Mouse (Mus musculus) embryonic facial prominence, embryonic 13.5 days (tissue): ENCODE data around the gene Ryk. TPM values are rescaled to one million over a fixed set of nuclear protein-coding genes. Genes with fewer than 3 reads are reported as not detected.

Source experiments
- ATAC-seq: fragments of 200-750 bp; cut with Nextera tagmentation; 2 replicates; pipeline ENCODE4 v1.8.0; 2017; ENCODE audit warnings: low read depth; ENCODE audit not compliant: insufficient number of reproducible peaks, insufficient read depth, low FRiP score, low TSS enrichment
- H3K27ac ChIP-seq: fragments of 300-500 bp; sonication (generic); 2 replicates; pipeline ENCODE4 v1.5.1; 2015; ENCODE audit warnings: moderate library complexity, mild to moderate bottlenecking, inconsistent platforms
- H3K27me3 ChIP-seq: fragments of 300-500 bp; sonication (generic); 2 replicates; pipeline ENCODE4 v1.6.1; 2015; ENCODE audit warnings: mild to moderate bottlenecking, inconsistent platforms
- H3K36me3 ChIP-seq: fragments of 300-500 bp; sonication (generic); 2 replicates; pipeline ENCODE4 v1.6.1; 2015; ENCODE audit warnings: mild to moderate bottlenecking, inconsistent platforms
- H3K4me1 ChIP-seq: fragments of 300-500 bp; sonication (generic); 2 replicates; pipeline ENCODE4 v1.6.1; 2015; ENCODE audit warnings: inconsistent platforms
- H3K4me2 ChIP-seq: fragments of 300-500 bp; sonication (generic); 2 replicates; pipeline ENCODE4 v1.6.1; 2015; ENCODE audit warnings: moderate library complexity, mild to moderate bottlenecking, inconsistent platforms
- H3K4me3 ChIP-seq: fragments of 300-500 bp; sonication (generic); 2 replicates; pipeline ENCODE4 v1.5.1; 2015; ENCODE audit warnings: mild to moderate bottlenecking, inconsistent platforms
- H3K9ac ChIP-seq: fragments of 300-500 bp; sonication (generic); 2 replicates; pipeline ENCODE4 v1.6.1; 2015; ENCODE audit warnings: mild to moderate bottlenecking, inconsistent platforms
- H3K9me3 ChIP-seq: fragments of 300-500 bp; sonication (generic); 2 replicates; pipeline ENCODE4 v1.6.1; 2016; ENCODE audit warnings: inconsistent platforms
- WGBS: fragments of 180-500 bp; shearing (Covaris S2); methylation state at CpG from one replicate; pipeline ENCODE4 v1.1.7; 2015; ENCODE audit warnings: mixed read lengths; 5-methylcytosine and 5-hydroxymethylcytosine counted together
- polyA plus RNA-seq: library from polyadenylated mRNA; unstranded; fragments of >200 nt; fragmentation: Nextera tagmentation; extraction: Ambion mirVana; gene quantifications from 2 replicates; pipeline ENCODE4 v1.2.1, GENCODE M21; 2015

Ryk gene
- 25.4 and 26.5 TPM in 2 replicates for polyA plus RNA-seq

GRCm38 (mm10) chr9:102834742-102835591 is at the start of gene Ryk:
Gene Ryk, plus strand, starts transcription at chr9:102834917.
- H3K4me1 ChIP-seq, result peaks cover 49% of the 10 kb centered on the region
- no peaks in the 10 kb centered on the region for H3K9me3 ChIP-seq
- H3K27me3 ChIP-seq, result no peaks in the 10 kb centered on the region
- H3K4me3 ChIP-seq, result peak within 1 kb of the TSS; percentile 94
- H3K4me2 ChIP-seq, result peak within 1 kb of the TSS; percentile 73
- WGBS, result under 1% methylated on average over 86 of the region's 119 CpGs
- peak within 1 kb of the TSS; percentile 98 for H3K9ac ChIP-seq
- H3K36me3 ChIP-seq, result no peaks in the 10 kb centered on the region
- peak; percentile 77 for ATAC-seq
- H3K27ac ChIP-seq, result peak within 1 kb of the TSS; percentile 94

DNA sequence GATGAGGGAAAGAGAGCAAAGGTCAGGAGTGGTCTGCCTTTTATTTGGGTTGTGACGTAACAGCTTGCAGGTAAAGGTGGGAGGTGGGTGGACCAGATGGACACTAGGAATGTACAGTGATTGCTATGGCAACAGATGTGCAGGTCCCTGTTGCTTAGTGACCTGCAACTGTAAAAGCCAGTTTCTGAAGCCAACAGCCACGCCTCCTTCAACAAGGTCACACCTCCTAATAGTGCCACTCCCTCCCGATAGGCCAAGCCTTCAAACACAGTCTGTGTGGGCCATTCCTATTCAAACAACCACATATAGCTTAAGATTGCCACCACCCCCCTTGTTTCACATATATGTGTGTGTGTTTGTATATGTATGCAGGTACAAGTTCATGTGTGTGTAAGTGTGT is 45.2 kb upstream of the Ryk start:
- Histone ChIP-seq H3K9ac (no peak overlapping the region), H3K9me3 (no peaks in the 10 kb centered on the region), H3K27me3 (no peaks in the 10 kb centered on the region), H3K4me2 (no peak overlapping the region), H3K4me1 (peaks cover 8% of the 10 kb centered on the region; the same call in 1 of the 2 replicates), H3K36me3 (no peaks in the 10 kb centered on the region), H3K4me3 (no peak overlapping the region), H3K27ac (no peak overlapping the region)
- ATAC-seq, result no peak
- 75% methylated on average over 3 of the region's 3 CpGs for WGBS

GRCm38 (mm10) chr9:102791845-102792244 is 42.9 kb upstream of the Ryk start:
- no peaks in the 10 kb centered on the region for H3K27me3 ChIP-seq
- no peak overlapping the region for H3K4me2 ChIP-seq
- H3K9me3 ChIP-seq, result no peaks in the 10 kb centered on the region
- H3K9ac ChIP-seq, result no peak overlapping the region
- WGBS, result 73% methylated on average over 9 of the region's 9 CpGs
- no peak overlapping the region for H3K4me3 ChIP-seq
- H3K4me1 ChIP-seq, result peaks cover 8% of the 10 kb centered on the region; the same call in 1 of the 2 replicates
- H3K36me3 ChIP-seq, result no peaks in the 10 kb centered on the region
- ATAC-seq, result no peak
- H3K27ac ChIP-seq, result no peak overlapping the region

DNA sequence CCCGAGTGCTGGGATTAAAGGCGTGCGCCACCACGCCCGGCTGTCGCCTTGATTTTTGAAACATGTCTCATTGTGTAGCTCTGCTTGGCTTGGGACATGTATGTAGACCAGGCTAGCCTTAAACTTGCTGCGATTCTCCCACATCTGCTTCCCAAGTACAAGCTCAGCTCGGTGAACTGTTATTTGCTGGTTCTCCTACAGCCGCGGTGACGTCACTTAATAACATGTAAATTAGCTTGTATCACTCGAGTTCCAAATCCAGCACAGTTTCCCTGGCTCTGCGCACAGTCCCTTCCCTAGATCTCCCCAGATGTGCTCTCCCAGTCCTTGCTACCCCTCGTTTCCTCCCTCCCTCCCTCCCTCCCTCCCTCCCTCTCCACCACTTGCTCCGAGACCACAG is 41.9 kb upstream of the Ryk start:
- Histone ChIP-seq H3K36me3 (no peaks in the 10 kb centered on the region), H3K9me3 (no peaks in the 10 kb centered on the region), H3K4me3 (no peak overlapping the region), H3K4me1 (peaks cover 8% of the 10 kb centered on the region; the same call in 1 of the 2 replicates), H3K4me2 (no peak overlapping the region), H3K27ac (no peak overlapping the region), H3K9ac (no peak overlapping the region), H3K27me3 (no peaks in the 10 kb centered on the region)
- no peak for ATAC-seq
- 64% methylated on average over 15 of the region's 15 CpGs for WGBS

DNA sequence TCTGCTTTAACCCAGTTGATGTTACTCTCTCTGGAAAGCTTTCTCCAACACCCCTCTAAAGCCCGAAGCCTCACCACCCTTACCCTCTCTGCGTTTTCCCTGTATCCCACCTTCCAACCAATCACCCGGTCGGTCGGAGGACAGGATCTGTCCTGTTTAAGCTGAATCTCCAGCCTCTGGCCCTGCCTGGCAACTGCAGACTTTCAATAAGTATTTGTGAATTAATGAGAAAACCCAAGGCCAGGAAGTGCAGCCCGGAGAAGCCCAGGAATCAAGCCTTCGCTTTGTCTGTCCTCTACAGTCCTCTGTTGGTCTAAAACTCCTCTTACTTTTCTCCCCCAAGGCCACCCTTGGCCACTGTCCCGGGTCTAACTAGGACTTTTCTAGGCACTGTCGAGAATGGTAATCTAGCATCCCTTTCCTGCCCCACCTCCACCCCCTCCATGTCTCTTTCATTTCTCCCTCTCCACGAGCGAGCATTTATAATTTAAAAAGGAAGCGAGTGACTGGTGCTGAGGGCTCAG is 41.4 kb upstream of the Ryk start:
- Histone ChIP-seq H3K4me3 (no peak overlapping the region), H3K4me1 (peaks cover 8% of the 10 kb centered on the region; the same call in 1 of the 2 replicates), H3K36me3 (no peaks in the 10 kb centered on the region), H3K27ac (no peak overlapping the region), H3K9ac (no peak overlapping the region), H3K9me3 (no peaks in the 10 kb centered on the region), H3K4me2 (no peak overlapping the region), H3K27me3 (no peaks in the 10 kb centered on the region)
- ATAC-seq, result no peak
- 62% methylated on average over 12 of the region's 12 CpGs for WGBS

GRCm38 (mm10) chr9:102798406-102798805 is 36.3 kb upstream of the Ryk start:
- Histone ChIP-seq H3K4me1 (no peaks in the 10 kb centered on the region), H3K27me3 (no peaks in the 10 kb centered on the region), H3K36me3 (no peaks in the 10 kb centered on the region), H3K9me3 (no peaks in the 10 kb centered on the region), H3K27ac (no peak overlapping the region), H3K4me3 (no peak overlapping the region), H3K9ac (no peak overlapping the region), H3K4me2 (no peak overlapping the region)
- no peak for ATAC-seq
- WGBS, result 87% methylated on average over 4 of the region's 4 CpGs

- H3K27ac ChIP-seq, result peak overlapping the region; percentile 44; the same call in 1 of the 2 replicates
- ATAC-seq, result 0 out of 2 replicates have a peak, but pooled peaks have one; percentile 48
Observed at GRCm38 (mm10) chr9:102806056-102806573, 28.6 kb upstream of the Ryk start.

DNA sequence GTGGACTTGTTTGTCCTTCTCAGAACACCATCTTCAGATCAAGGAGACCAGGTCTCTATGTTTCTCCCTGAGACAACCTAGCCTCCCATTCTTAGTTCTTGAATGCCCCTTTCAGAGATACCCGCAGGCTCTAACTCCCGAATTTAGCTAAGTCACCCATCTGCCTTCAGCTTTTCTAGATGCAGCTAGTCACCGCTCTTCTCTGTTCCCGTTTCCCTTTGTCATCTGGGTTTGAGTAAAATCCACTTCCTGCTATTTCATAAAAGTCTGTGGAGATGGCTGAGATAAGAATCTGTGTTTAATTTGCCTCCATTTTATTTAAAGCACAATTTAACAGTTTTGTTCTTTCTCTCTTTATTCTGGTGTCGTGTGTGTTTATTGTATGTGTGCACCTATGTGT is 23.5 kb upstream of the Ryk start:
- Histone ChIP-seq H3K27ac (no peak overlapping the region), H3K9ac (no peak overlapping the region), H3K4me1 (peaks cover 12% of the 10 kb centered on the region; the same call in 1 of the 2 replicates), H3K4me3 (no peak overlapping the region), H3K4me2 (no peak overlapping the region), H3K9me3 (no peaks in the 10 kb centered on the region), H3K27me3 (no peaks in the 10 kb centered on the region), H3K36me3 (no peaks in the 10 kb centered on the region)
- 55% methylated on average over 5 of the region's 5 CpGs for WGBS
- no peak for ATAC-seq

More at GRCm38 (mm10) chr9:102806056-102806573, 28.6 kb upstream of the Ryk start:
- Histone ChIP-seq H3K27me3 (no peaks in the 10 kb centered on the region), H3K9ac (no peak overlapping the region), H3K4me1 (peaks cover 5% of the 10 kb centered on the region; the same call in 1 of the 2 replicates), H3K4me2 (no peak overlapping the region), H3K9me3 (no peaks in the 10 kb centered on the region), H3K4me3 (no peak overlapping the region), H3K36me3 (no peaks in the 10 kb centered on the region)
- 49% methylated on average over 10 of the region's 10 CpGs for WGBS

DNA sequence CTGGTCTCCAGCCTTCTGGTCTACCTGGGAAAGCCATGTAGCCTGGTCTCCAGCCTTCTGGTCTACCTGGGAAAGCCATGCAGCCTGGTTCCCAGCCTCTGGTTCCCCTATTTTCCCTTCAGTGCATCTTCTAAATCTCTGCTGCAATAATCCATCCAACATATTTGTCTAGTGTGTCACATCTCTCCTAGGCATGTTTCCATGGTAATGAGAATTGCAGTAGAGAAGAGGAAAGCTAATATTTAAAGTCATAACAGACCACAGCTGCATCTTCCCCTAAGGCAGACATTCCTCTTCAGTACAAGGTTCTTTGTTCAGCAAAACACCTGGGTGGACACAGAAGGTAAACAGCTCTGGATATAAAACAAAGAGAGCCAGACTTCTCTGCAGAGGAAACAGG is 16.5 kb upstream of the Ryk start:
- Histone ChIP-seq H3K4me2 (no peak overlapping the region), H3K36me3 (no peaks in the 10 kb centered on the region), H3K4me1 (no peaks in the 10 kb centered on the region), H3K9ac (no peak overlapping the region), H3K9me3 (no peaks in the 10 kb centered on the region), H3K4me3 (no peak overlapping the region), H3K27me3 (no peaks in the 10 kb centered on the region), H3K27ac (0 out of 2 replicates have a peak overlapping the region, but pooled peaks have one; percentile 12)
- ATAC-seq, result no peak

- no peak overlapping the region for H3K4me3 ChIP-seq
- H3K4me2 ChIP-seq, result no peak overlapping the region
- no peaks in the 10 kb centered on the region for H3K27me3 ChIP-seq
- H3K4me1 ChIP-seq, result peaks cover 26% of the 10 kb centered on the region
- ATAC-seq, result no peak
- no peaks in the 10 kb centered on the region for H3K36me3 ChIP-seq
- no peak overlapping the region for H3K9ac ChIP-seq
- WGBS, result 91% methylated on average over 7 of the region's 7 CpGs
- no peak overlapping the region for H3K27ac ChIP-seq
- H3K9me3 ChIP-seq, result no peaks in the 10 kb centered on the region
Observed at GRCm38 (mm10) chr9:102828604-102829003, 6.1 kb upstream of the Ryk start.

DNA sequence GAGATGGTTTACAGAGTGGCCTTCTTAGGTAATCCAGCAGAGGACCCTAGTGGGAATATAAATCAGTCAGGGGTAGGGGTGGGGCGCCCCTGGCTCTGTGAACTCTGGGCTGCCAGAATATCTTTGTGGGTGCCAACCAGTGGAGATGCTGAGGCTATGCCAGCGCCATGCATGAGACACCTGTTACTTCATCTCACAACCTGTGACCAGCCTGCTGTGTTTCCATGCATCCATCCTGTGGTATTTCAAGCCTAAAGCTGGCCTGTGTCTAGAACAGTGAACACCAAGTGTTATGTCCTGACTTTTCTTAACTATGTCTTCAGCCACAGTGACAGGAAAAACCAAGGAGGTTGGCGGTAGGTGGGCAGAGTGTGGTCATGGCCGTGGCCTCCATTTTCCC is 3.2 kb upstream of the Ryk start:
- Histone ChIP-seq H3K36me3 (no peaks in the 10 kb centered on the region), H3K9ac (no peak overlapping the region), H3K4me2 (no peak overlapping the region), H3K27ac (no peak overlapping the region), H3K4me3 (no peak overlapping the region), H3K27me3 (no peaks in the 10 kb centered on the region), H3K4me1 (peaks cover 32% of the 10 kb centered on the region), H3K9me3 (no peaks in the 10 kb centered on the region)
- WGBS, result 91% methylated on average over 4 of the region's 4 CpGs
- ATAC-seq, result no peak

GRCm38 (mm10) chr9:102834414-102834741 is 339 bp upstream of the Ryk start:
- Histone ChIP-seq H3K9ac (peak overlapping the region; percentile 98), H3K4me3 (peak overlapping the region; percentile 94), H3K27me3 (no peaks in the 10 kb centered on the region), H3K4me1 (peaks cover 44% of the 10 kb centered on the region), H3K4me2 (peak overlapping the region; percentile 73), H3K9me3 (no peaks in the 10 kb centered on the region), H3K36me3 (no peaks in the 10 kb centered on the region), H3K27ac (peak overlapping the region; percentile 94; the same call in 1 of the 2 replicates)
- WGBS, result 14% methylated on average over 10 of the region's 10 CpGs
- 0 out of 2 replicates have a peak, but pooled peaks have one; percentile 13 for ATAC-seq
